Mouse (Mus musculus) kidney, postnatal 4 days (tissue): ENCODE measurements at regions not wholly inside any gene's neighbourhood (a gene's known extent, or its start where the extent isn't known, plus 50 kb on each side); places are given as distances from the start of the nearest gene placed in this dataset.

Source experiments
- DNase-seq, 2 experiments: peaks; one replicate each; pipeline ENCODE4 v3.0.0; 2021; ENCODE audit warnings: mixed read lengths in 2 of 2

DNA sequence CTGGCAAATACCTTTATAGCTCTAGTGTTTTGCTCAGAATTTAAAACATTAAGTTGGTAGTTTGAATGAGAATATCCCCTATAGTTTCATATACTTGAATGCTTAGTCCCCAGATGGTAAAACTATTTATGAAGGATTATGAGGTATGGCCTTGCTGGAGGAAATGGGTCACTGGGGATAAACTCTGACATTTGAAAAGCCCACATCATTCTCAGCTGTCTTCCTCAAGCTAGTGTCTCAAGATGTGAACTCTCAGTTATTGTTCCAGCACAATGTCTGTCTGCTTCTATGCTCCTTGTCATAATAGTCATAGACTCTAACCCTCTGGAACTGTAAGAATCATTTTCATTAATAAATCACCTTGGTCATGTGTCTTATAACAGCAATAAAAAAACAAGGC is 2004.1 kb upstream of the Gm8797 start:
- DNase-seq = no peak

DNA sequence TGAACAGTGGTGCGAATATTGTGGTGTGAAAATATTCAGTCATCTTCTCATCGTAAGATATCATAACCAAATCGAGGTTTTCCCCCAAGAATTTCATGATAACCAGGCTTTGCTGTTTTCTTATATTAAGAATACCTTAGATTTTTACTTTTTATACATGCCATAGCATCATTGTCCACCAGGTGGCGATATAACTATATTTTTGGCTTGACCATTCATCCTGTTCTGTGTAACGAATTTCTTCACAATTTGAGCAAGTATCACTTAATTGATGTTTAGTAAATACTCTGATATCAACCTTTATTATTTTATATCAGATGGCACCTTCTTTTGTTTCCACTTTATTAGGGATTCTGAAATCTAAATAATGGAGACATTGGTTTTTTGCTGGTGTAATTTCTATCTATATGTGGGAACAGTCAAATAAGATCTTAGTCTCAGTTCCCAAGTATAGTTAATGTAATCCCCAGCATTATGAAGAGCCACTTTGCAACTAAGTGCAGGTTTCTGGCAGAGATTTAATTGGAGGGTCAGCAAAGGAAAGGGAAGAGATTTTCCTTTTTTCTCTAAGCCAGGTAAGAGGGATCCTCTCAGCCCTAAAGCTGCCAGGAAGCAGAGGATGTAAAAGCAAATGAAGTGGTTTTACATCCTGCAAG is 1998.9 kb upstream of the Gm8797 start:
- peak in 1 of 2 experiments; percentile 1 for DNase-seq

- no peak for DNase-seq
These were observed 1989.3 kb upstream of the Gm8797 start for GRCm38 (mm10) chr3:3761346-3761745.

DNA sequence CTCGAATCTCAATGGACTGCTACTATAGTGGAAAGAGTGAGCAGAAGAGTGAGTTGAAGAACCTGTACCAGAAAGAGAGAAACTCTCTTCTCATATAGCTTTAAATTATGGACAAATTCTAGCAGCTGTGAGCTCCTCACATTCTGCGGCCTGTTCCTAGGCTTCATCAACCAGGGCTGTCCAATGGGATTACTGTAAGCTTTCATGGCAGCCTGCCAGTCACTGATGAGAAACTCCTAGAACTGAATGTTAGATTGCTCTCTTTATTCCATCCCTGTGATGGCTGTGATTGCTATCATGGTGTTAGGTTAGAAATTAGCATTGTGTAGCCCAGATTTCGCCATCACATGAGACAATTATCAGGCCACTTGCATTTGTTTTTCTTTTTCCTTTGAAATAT is 1966.4 kb upstream of the Gm8797 start:
- DNase-seq = no peak

DNA sequence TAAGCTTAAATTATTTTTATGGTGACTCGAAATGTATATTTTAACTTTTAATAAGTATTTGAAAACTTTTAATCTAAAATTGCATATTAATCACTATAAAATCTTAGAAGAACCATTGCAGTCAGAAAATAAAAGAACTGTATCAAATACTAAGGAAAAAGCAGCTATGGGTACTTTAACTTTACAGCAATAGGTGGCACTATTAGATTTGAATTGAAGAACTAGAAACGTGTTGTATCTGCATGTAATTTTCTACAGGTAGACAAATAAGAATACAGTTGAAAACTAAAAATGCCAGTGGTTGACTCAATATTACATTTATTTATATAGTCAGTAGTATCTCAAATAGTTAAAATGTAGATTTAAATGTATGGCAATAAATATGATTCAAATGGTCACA is 1964.6 kb upstream of the Gm8797 start:
- no peak for DNase-seq

GRCm38 (mm10) chr3:3807821-3808220 is 1942.8 kb upstream of the Gm8797 start:
- DNase-seq = no peak

DNA sequence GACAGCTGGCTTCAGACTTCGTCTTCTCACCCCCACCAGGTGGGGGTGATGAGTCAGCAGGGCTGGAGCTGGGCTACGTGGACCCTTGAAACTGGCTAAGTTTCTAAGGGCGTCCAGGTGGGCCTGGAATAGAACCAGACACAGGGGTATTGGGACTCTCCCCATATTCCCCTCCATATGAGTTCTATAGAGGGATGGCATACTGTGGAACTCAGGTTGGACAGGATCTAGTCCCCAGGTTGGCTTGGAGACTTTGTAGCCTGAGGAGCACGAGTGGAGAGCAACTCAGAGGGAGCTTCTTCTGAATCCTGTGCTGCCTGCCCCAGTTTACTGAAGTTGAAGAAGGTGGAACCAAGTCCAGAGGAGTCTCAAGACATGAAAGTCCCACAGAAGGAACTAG is 1921.6 kb upstream of the Gm8797 start:
- no peak for DNase-seq

GRCm38 (mm10) chr3:3831411-3832286 is 1919.0 kb upstream of the Gm8797 start:
- DNase-seq = no peak
